Mouse (Mus musculus) cerebellum, adult 9-10 months (tissue): ENCODE data around the gene Tmem176a.
"Not testable (repeated sequence)": the region's sequence is repeated elsewhere in the genome, so short reads cannot be mapped to it uniquely, and the experiment has no call there.

Experiments
- DNase-seq: peaks from one replicate; pipeline ENCODE4 v3.0.0; 2022

Tmem176a gene

GRCm38 (mm10) chr6:48842111-48842842 lies 1.6 kb downstream of the Tmem176a start:
- no peak for DNase-seq

- no peak for DNase-seq
Measured at GRCm38 (mm10) chr6:48845086-48845485, 4.4 kb downstream of the Tmem176a start.

GRCm38 (mm10) chr6:48851820-48852491 lies 11.2 kb downstream of the Tmem176a start:
- DNase-seq: no peak

GRCm38 (mm10) chr6:48854155-48854554 lies 13.4 kb downstream of the Tmem176a start:
- DNase-seq: no peak

- DNase-seq: no peak
Measured at GRCm38 (mm10) chr6:48857613-48858302, 17.0 kb downstream of the Tmem176a start.

- DNase-seq: peak; percentile 16
Measured at GRCm38 (mm10) chr6:48860130-48860815, 19.6 kb downstream of the Tmem176a start.

- DNase-seq: no peak
Measured at GRCm38 (mm10) chr6:48860851-48861250, 20.1 kb downstream of the Tmem176a start.

- no peak for DNase-seq
Measured at GRCm38 (mm10) chr6:48861616-48862280, 21.0 kb downstream of the Tmem176a start.

- no peak for DNase-seq
Measured at GRCm38 (mm10) chr6:48862816-48863215, 22.1 kb downstream of the Tmem176a start.

- no peak for DNase-seq
Measured at GRCm38 (mm10) chr6:48863488-48863887, 22.8 kb downstream of the Tmem176a start.

GRCm38 (mm10) chr6:48864181-48864580 lies 23.5 kb downstream of the Tmem176a start:
- DNase-seq: no peak

GRCm38 (mm10) chr6:48864723-48865122 lies 24.0 kb downstream of the Tmem176a start:
- no peak for DNase-seq

GRCm38 (mm10) chr6:48865152-48865745 lies 24.5 kb downstream of the Tmem176a start:
- DNase-seq: no peak

GRCm38 (mm10) chr6:48866355-48866950 lies 25.7 kb downstream of the Tmem176a start:
- DNase-seq: not testable (repeated sequence)

- DNase-seq: no peak
Measured at GRCm38 (mm10) chr6:48867158-48867557, 26.4 kb downstream of the Tmem176a start.

GRCm38 (mm10) chr6:48869774-48870173 lies 29.1 kb downstream of the Tmem176a start:
- DNase-seq: no peak

- DNase-seq: no peak
Measured at GRCm38 (mm10) chr6:48872596-48872995, 31.9 kb downstream of the Tmem176a start, which contains the start of gene Aoc1. Gene Aoc1 (plus strand): TSS chr6:48872896.

- no peak for DNase-seq
Measured at GRCm38 (mm10) chr6:48874576-48874975, 33.9 kb downstream of the Tmem176a start.

GRCm38 (mm10) chr6:48875515-48875914 lies 34.8 kb downstream of the Tmem176a start:
- DNase-seq: no peak

GRCm38 (mm10) chr6:48876510-48877135 lies 35.9 kb downstream of the Tmem176a start:
- DNase-seq: peak; percentile 31

GRCm38 (mm10) chr6:48894203-48894602 lies 53.5 kb downstream of the Tmem176a start:
- DNase-seq: no peak
